Mouse (Mus musculus) midbrain, embryonic 15.5 days (tissue): Measurements from ENCODE around the gene Prkch. TPM values are rescaled to one million over a fixed set of nuclear protein-coding genes. Genes with fewer than 3 reads are reported as not detected.

Experiments
- ATAC-seq: fragments of 200-750 bp; cut with Nextera tagmentation; replicated peaks from 2 replicates; pipeline ENCODE4 v1.8.0; 2017; ENCODE audit warnings: moderate TSS enrichment
- H3K27ac ChIP-seq: fragments of 300-500 bp; sonication (generic); 2 replicates; pipeline ENCODE4 v1.5.1; 2015; ENCODE audit warnings: mild to moderate bottlenecking, inconsistent platforms
- H3K27me3 ChIP-seq: fragments of 300-500 bp; sonication (generic); replicated peaks from 2 replicates; pipeline ENCODE4 v1.6.1; 2015; ENCODE audit warnings: inconsistent platforms
- H3K36me3 ChIP-seq: fragments of 300-500 bp; sonication (generic); replicated peaks from 2 replicates; pipeline ENCODE4 v1.6.1; 2015; ENCODE audit warnings: inconsistent platforms
- H3K4me1 ChIP-seq: fragments of 300-500 bp; sonication (generic); 2 replicates; pipeline ENCODE4 v1.6.1; 2015; ENCODE audit warnings: inconsistent platforms
- H3K4me2 ChIP-seq: fragments of 300-500 bp; sonication (generic); 2 replicates; pipeline ENCODE4 v1.6.1; 2015; ENCODE audit warnings: inconsistent platforms, mild to moderate bottlenecking, moderate library complexity
- H3K4me3 ChIP-seq: fragments of 300-500 bp; sonication (generic); 2 replicates; pipeline ENCODE4 v1.5.1; 2015; ENCODE audit warnings: mild to moderate bottlenecking, inconsistent platforms
- H3K9ac ChIP-seq: fragments of 300-500 bp; sonication (generic); 2 replicates; pipeline ENCODE4 v1.6.1; 2015; ENCODE audit warnings: mild to moderate bottlenecking, inconsistent platforms
- H3K9me3 ChIP-seq: fragments of 300-500 bp; sonication (generic); 2 replicates; pipeline ENCODE4 v1.6.1; 2016; ENCODE audit warnings: inconsistent platforms
- WGBS: fragments of 180-500 bp; shearing (Covaris S2); methylation state at CpG from one replicate; pipeline ENCODE4 v1.1.7; 2015; ENCODE audit warnings: mixed read lengths; 5-methylcytosine and 5-hydroxymethylcytosine counted together
- polyA plus RNA-seq: library from polyadenylated mRNA; unstranded; fragments of >200 nt; fragmentation: Nextera tagmentation; extraction: Ambion mirVana; gene quantifications from 2 replicates; pipeline ENCODE4 v1.2.1, GENCODE M21; 2015

The Prkch gene
- polyA plus RNA-seq, 1 experiment from 2014 or later: 10.1 TPM

DNA sequence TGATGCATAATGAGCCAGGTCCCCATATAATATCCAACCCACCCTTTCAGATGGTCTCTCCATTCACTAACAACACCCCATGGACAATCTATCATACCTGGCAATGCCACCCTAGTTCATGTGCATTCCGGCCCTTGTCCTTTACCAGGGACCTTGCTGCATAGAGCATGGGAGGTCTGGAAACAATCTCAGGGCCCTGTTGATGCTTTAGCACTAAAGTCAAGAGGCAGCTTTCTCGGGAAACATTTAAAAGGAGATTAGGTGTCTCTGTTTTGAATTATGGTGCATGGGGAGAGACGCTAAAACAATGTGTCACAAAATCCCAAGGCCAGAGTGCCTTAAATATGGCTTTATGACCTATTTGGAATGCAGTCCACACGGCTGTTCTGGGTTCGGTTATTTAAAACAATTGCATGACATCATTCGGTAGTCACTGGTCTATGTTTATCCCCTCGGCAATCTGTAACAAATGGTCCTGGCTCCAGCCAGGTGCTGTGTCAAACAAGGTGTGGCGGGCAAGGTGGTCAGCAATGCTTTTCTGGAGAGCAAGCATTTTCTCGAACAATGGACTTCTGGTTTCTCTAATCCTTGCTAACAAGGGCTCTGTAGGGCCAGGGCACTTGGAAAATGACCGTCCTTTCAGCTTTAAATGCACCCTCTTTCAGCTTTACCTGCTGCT lies 217.9 kb downstream of the Prkch start:
- H3K36me3 ChIP-seq: no peaks in the 10 kb centered on the region
- no peak overlapping the region for H3K4me3 ChIP-seq
- no peak for ATAC-seq
- H3K27ac ChIP-seq: no peak overlapping the region
- no peaks in the 10 kb centered on the region for H3K27me3 ChIP-seq
- H3K4me1 ChIP-seq: no peaks in the 10 kb centered on the region
- H3K9me3 ChIP-seq: no peaks in the 10 kb centered on the region
- H3K9ac ChIP-seq: no peak overlapping the region
- H3K4me2 ChIP-seq: no peak overlapping the region
- 84% methylated on average over 10 of the region's 10 CpGs for WGBS

GRCm38 (mm10) chr12:73803946-73804345 lies 219.3 kb downstream of the Prkch start:
- H3K9ac ChIP-seq: no peak overlapping the region
- H3K36me3 ChIP-seq: no peaks in the 10 kb centered on the region
- no peaks in the 10 kb centered on the region for H3K9me3 ChIP-seq
- no peak for ATAC-seq
- WGBS: 93% methylated on average over 4 of the region's 4 CpGs
- no peaks in the 10 kb centered on the region for H3K4me1 ChIP-seq
- no peak overlapping the region for H3K4me2 ChIP-seq
- H3K4me3 ChIP-seq: no peak overlapping the region
- no peaks in the 10 kb centered on the region; the same call in 1 of the 2 replicates for H3K27me3 ChIP-seq
- no peak overlapping the region for H3K27ac ChIP-seq

- H3K27me3 ChIP-seq: no peaks in the 10 kb centered on the region; the same call in 1 of the 2 replicates
- no peaks in the 10 kb centered on the region for H3K36me3 ChIP-seq
- H3K4me2 ChIP-seq: no peak overlapping the region
- no peak overlapping the region for H3K9ac ChIP-seq
- no peak overlapping the region for H3K27ac ChIP-seq
- ATAC-seq: no peak
- H3K4me1 ChIP-seq: peaks cover 8% of the 10 kb centered on the region
- WGBS: 68% methylated on average over 3 of the region's 3 CpGs
- no peaks in the 10 kb centered on the region for H3K9me3 ChIP-seq
- no peak overlapping the region for H3K4me3 ChIP-seq
These were observed 220.9 kb downstream of the Prkch start for GRCm38 (mm10) chr12:73805541-73805940.

DNA sequence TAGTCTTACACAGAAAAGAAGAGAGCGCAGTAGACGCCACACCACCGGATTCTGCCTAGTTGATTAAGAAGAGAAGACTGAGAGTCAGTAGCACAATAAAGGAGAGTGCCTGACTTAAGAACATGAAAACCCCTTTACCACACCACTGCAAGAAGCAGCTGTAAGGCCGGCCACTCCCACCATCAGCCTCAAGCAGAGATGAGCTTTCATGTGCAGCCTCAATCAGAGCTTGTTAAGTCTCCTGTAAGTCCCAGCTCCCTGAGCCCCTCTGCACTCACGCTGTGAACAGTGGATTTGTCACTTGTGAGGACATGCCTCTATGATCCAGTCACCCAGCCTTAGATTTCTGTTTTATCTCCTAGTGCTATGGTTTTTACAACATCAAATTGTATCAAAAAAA lies 221.4 kb downstream of the Prkch start:
- Histone ChIP-seq H3K9ac (no peak overlapping the region), H3K4me1 (peaks cover 12% of the 10 kb centered on the region), H3K36me3 (no peaks in the 10 kb centered on the region), H3K9me3 (no peaks in the 10 kb centered on the region), H3K27ac (no peak overlapping the region), H3K27me3 (no peaks in the 10 kb centered on the region; the same call in 1 of the 2 replicates), H3K4me3 (no peak overlapping the region), H3K4me2 (no peak overlapping the region)
- WGBS: 31% methylated on average over 5 of the region's 5 CpGs
- no peak for ATAC-seq

GRCm38 (mm10) chr12:73807228-73807627 lies 222.6 kb downstream of the Prkch start:
- ATAC-seq: no peak

DNA sequence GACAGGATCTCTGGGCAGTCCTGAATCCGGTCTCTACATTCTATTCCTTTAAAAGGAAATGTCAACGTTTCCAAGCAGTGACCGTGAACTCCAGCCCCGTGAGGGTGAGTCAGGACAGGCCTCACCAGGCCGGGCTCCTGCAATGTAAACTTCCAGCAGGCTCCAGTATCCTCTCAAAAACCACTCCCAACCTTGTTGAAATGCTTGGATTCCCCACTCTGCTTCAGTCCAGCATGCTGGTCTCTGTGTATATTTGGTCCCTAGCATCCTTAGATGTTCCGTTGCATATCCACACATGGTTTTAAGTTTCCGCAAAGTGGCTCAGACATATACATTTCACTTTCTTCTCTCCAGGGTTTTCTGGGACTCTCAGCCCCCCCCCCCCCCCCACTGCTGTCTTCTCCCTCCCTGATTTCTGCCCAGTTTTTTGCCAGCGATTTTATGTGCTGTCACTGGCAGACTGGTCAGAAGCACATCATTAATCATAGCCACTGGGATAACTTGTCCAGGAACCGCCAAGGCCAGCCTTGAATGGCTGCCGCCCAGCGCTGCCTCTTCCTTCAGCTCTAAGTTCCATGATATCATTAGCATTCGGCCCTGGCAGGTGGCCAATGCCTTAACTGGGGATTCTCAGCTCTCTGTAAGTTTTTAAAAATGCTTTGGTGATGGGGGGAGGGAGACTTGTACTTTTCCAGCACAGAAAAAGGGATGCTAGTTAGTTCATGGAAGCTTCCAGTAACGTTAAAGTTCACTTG lies 225.6 kb downstream of the Prkch start:
- ATAC-seq: peak; percentile 50; the same call in 1 of the 2 replicates

More at GRCm38 (mm10) chr12:73807228-73807627, 222.6 kb downstream of the Prkch start:
- WGBS: 83% methylated on average over 2 of the region's 2 CpGs
- Histone ChIP-seq H3K4me3 (no peak overlapping the region), H3K4me1 (peaks cover 14% of the 10 kb centered on the region), H3K4me2 (no peak overlapping the region), H3K9me3 (no peaks in the 10 kb centered on the region), H3K9ac (no peak overlapping the region), H3K27ac (no peak overlapping the region), H3K27me3 (no peaks in the 10 kb centered on the region; the same call in 1 of the 2 replicates), H3K36me3 (no peaks in the 10 kb centered on the region)

DNA sequence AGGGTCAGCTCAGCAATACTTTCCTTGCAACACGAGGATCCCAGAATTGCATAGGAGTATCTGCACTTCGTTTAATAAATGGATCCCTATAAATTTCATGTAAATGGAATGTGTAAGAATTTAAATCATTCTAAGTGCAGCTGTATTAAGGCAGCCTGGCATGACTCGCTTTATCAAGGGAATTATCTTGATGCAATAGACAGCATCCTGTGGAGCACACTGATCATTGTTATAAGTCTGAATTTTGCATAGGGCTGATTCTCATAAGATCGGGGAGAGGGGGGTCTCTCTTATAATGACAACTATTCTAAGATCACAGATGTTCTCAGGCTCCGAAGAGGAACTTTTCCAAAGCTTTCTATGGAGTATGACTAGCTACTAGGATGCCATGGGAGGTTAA lies 226.3 kb downstream of the Prkch start:
- Histone ChIP-seq H3K9ac (no peak overlapping the region), H3K4me2 (no peak overlapping the region), H3K27me3 (no peaks in the 10 kb centered on the region; the same call in 1 of the 2 replicates), H3K27ac (no peak overlapping the region), H3K9me3 (no peaks in the 10 kb centered on the region), H3K36me3 (no peaks in the 10 kb centered on the region), H3K4me3 (no peak overlapping the region), H3K4me1 (peaks cover 14% of the 10 kb centered on the region)
- no peak for ATAC-seq
- WGBS: 52% methylated on average over 5 of the region's 5 CpGs

More for the DNA sequence above, 225.6 kb downstream of the Prkch start:
- H3K4me1 ChIP-seq: peaks cover 14% of the 10 kb centered on the region
- H3K4me3 ChIP-seq: no peak overlapping the region
- no peaks in the 10 kb centered on the region; the same call in 1 of the 2 replicates for H3K27me3 ChIP-seq
- H3K9ac ChIP-seq: no peak overlapping the region
- WGBS: 55% methylated on average over 13 of the region's 13 CpGs
- no peak overlapping the region for H3K4me2 ChIP-seq
- H3K9me3 ChIP-seq: no peaks in the 10 kb centered on the region
- no peaks in the 10 kb centered on the region for H3K36me3 ChIP-seq
- H3K27ac ChIP-seq: no peak overlapping the region

DNA sequence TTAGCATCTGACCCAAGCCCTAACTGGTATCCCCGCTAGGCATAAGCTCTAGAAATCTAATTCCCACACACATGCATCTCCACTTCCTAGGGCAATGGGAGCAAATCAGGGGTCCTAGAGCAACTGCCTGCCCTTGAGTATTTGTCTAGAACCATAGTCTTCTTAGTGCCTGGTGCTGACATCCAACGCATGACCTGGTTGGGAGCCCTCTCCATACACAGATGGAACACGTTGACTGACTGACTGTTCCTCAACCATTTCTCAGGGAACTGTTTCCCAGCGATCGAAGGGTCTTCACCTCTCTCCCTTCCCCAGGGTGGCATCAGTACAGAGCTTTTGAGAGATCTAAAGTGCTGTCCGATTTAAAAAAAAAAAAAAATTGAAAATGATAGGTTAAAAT lies 227.6 kb downstream of the Prkch start:
- Histone ChIP-seq H3K4me3 (no peak overlapping the region), H3K4me2 (no peak overlapping the region), H3K9me3 (no peaks in the 10 kb centered on the region), H3K4me1 (peaks cover 14% of the 10 kb centered on the region), H3K9ac (no peak overlapping the region), H3K27me3 (no peaks in the 10 kb centered on the region; the same call in 1 of the 2 replicates), H3K36me3 (no peaks in the 10 kb centered on the region), H3K27ac (no peak overlapping the region)
- 88% methylated on average over 6 of the region's 6 CpGs for WGBS
- no peak for ATAC-seq

GRCm38 (mm10) chr12:73813016-73813900 lies 228.7 kb downstream of the Prkch start:
- no peak for ATAC-seq
- WGBS: 67% methylated on average over 11 of the region's 11 CpGs
- Histone ChIP-seq H3K4me1 (peaks cover 14% of the 10 kb centered on the region), H3K9ac (no peak overlapping the region), H3K36me3 (no peaks in the 10 kb centered on the region), H3K27me3 (no peaks in the 10 kb centered on the region; the same call in 1 of the 2 replicates), H3K4me2 (no peak overlapping the region), H3K27ac (no peak overlapping the region), H3K9me3 (no peaks in the 10 kb centered on the region), H3K4me3 (no peak overlapping the region)

DNA sequence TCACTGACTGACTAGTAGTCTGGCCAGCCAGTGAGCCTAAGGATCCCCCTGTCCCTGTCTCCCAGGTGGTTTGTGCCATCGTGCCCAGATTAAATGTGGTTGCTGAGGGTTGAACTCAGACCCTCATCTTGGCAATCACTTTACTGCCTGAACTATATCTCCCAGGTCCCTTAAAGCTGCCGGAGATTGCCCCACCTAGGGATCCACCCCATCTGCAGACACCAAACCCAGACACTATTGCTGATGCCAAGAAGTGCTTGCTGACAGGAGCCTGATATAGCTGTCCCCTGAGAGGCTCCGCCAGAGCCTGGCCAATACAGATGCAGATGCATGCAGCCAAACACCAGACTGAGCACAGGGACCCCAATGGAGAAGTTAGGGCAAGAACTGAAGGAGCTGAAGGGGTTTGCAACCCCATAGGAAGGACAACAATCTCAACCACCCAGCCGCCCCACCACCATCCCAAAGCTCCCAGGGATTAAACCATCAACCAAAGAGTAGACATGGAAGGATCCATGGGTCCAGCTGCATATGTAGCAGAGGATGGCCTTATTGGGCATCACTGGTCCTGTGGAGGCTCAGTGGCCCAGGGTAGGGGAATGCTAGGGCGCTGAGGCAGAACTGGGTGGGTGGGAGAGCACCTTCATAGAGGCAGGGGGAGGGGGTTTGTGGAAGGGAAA lies 229.6 kb downstream of the Prkch start:
- Histone ChIP-seq H3K4me1 (peaks cover 14% of the 10 kb centered on the region), H3K27ac (no peak overlapping the region), H3K9ac (no peak overlapping the region), H3K4me3 (no peak overlapping the region), H3K4me2 (no peak overlapping the region), H3K9me3 (no peaks in the 10 kb centered on the region), H3K27me3 (no peaks in the 10 kb centered on the region), H3K36me3 (no peaks in the 10 kb centered on the region)
- WGBS: 96% methylated on average over 5 of the region's 5 CpGs
- no peak for ATAC-seq

DNA sequence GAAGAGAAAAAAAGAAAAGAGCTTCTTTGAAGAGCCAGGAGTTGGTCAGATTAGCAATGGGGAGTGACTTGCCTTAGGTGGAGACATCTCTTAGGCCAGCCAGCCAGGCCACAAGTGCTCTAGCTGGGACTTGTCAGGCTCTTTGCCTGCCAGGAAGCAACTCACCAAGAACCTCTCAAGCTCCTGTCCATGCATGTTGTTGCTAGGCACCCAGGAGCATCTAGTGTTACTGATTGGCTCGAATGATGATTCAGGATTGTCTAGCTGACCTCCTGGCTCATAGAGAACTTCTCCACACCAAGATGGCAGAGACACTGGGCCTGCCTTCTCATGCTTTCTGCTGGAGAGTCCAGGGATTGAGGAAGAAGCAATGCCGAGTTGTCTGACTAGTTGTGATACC lies 230.3 kb downstream of the Prkch start:
- Histone ChIP-seq H3K9me3 (no peaks in the 10 kb centered on the region), H3K4me1 (peaks cover 13% of the 10 kb centered on the region), H3K36me3 (no peaks in the 10 kb centered on the region), H3K27ac (no peak overlapping the region), H3K4me2 (no peak overlapping the region), H3K4me3 (no peak overlapping the region), H3K27me3 (no peaks in the 10 kb centered on the region), H3K9ac (no peak overlapping the region)
- 81% methylated on average over 2 of the region's 2 CpGs for WGBS
- no peak for ATAC-seq
